ENCODE assay signal across 14 mouse cellular contexts in the genomic region with DNA sequence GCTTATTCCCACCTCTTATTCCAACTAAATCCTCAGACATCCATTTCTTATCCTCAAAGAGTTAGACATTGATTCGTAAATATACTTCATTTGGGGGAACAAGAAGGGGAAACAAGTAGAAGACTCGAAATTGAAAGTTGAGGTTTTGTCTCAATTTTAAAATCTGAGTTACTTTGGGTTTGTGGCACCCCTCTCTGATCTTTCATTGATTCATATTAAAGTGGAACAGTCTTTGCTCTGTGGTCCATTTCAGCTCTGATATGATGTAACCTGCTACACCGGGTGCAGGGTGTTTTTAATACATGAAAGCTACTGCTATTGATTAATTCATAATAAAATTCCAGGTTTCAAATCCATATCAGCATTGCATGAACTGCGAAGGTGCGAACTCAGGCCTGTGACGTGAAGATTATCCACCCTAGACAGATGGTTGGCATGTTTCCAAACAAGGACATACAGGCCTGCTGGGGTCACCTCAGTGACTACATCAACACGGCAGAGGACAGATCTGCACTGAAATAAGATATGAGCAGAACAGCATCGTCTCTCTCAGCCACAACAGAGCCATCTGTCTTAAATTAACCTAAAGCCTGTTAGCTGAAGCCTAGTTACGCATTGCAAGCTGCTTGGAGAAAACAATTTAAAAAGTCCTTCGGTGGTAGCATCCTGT.
DNase-seq lines count a peak whose midpoint lies in the region; ATAC-seq and TF ChIP-seq lines count a peak whose summit lies in the region.
"Had no signal": no experiment of that assay in that cellular context is flagged by ENCODE, and none has a peak within 500 bp of the region (broad histone marks: within the 10 kb centered on the region; RNA-seq: fewer than 3 reads in every experiment).

No protein-coding gene starts in this region.

- no peaks in the 10 kb centered on the region for H3K9me3 ChIP-seq in neural tube, embryonic 15.5 days (replicated peaks)
- no peaks in the 10 kb centered on the region for H3K9me3 ChIP-seq in hindbrain, postnatal 0 days (ENCODE audit: low read length)
- H3K9me3 ChIP-seq in lung, postnatal 0 days (ENCODE audit: low read length): no peaks in the 10 kb centered on the region
- H3K9me3 ChIP-seq: limb, embryonic 15.5 days; neural tube, embryonic 13.5 days had no signal

- no peak for TF ChIP-seq CTCF in hindbrain, postnatal 0 days (IDR thresholded peaks at IDR 0.05; ENCODE audit: low read depth)
- TF ChIP-seq CTCF in lung, postnatal 0 days (IDR thresholded peaks at IDR 0.05): no peak
- no peak for TF ChIP-seq CTCF in left cerebral cortex, adult 2 months (IDR thresholded peaks at IDR 0.05)

- H3K27me3 ChIP-seq in neural tube, embryonic 15.5 days (replicated peaks): no peaks in the 10 kb centered on the region
- H3K27me3 ChIP-seq in hindbrain, postnatal 0 days (ENCODE audit: insufficient read depth, low read length): no peaks in the 10 kb centered on the region
- no peaks in the 10 kb centered on the region for H3K27me3 ChIP-seq in lung, postnatal 0 days (replicated peaks; ENCODE audit: insufficient read depth, low read length)
- H3K27me3 ChIP-seq: limb, embryonic 15.5 days; neural tube, embryonic 13.5 days had no signal

- intact Hi-C loops in gastrocnemius, postnatal 36 days (cut with DNase I): no loop called here
- intact Hi-C loops in left cerebral cortex, adult 2 months (cut with DNase I): no loop called here

- peak; percentile 35; the same call in 1 of the 2 replicates for ATAC-seq in neural tube, embryonic 15.5 days (ENCODE audit: low FRiP score)
- ATAC-seq in hindbrain, postnatal 0 days: peak; percentile 94
- no peak for ATAC-seq in lung, postnatal 0 days

- 62% methylated on average over 10 of the region's 10 CpGs for WGBS in neural tube, embryonic 15.5 days
- WGBS in hindbrain, postnatal 0 days: 49% methylated on average over 10 of the region's 10 CpGs
- WGBS in lung, postnatal 0 days: 50% methylated on average over 10 of the region's 10 CpGs

- no peaks in the 10 kb centered on the region for H3K36me3 ChIP-seq in neural tube, embryonic 15.5 days
- no peaks in the 10 kb centered on the region for H3K36me3 ChIP-seq in hindbrain, postnatal 0 days (ENCODE audit: insufficient read depth, low read length)
- no peaks in the 10 kb centered on the region for H3K36me3 ChIP-seq in lung, postnatal 0 days (ENCODE audit: insufficient read depth, low read length)
- H3K36me3 ChIP-seq: limb, embryonic 15.5 days; neural tube, embryonic 13.5 days had no signal

- no peak overlapping the region for H3K27ac ChIP-seq in neural tube, embryonic 15.5 days (replicated peaks)
- peak overlapping the region; percentile 45; the same call in 1 of the 2 replicates for H3K27ac ChIP-seq in hindbrain, postnatal 0 days
- H3K27ac ChIP-seq in lung, postnatal 0 days (ENCODE audit: low read length): no peak overlapping the region
- no peak overlapping the region for H3K27ac ChIP-seq in left cerebral cortex, adult 2 months
- H3K27ac ChIP-seq: layer of hippocampus, adult 2 months; limb, embryonic 15.5 days; neural tube, embryonic 13.5 days had no signal

- H3K4me3 ChIP-seq in neural tube, embryonic 15.5 days (replicated peaks): no peak overlapping the region
- no peak overlapping the region for H3K4me3 ChIP-seq in hindbrain, postnatal 0 days (ENCODE audit: low read length)
- no peak overlapping the region for H3K4me3 ChIP-seq in lung, postnatal 0 days (ENCODE audit: low read depth, low read length)
- no peak overlapping the region for H3K4me3 ChIP-seq in left cerebral cortex, adult 2 months
- H3K4me3 ChIP-seq: layer of hippocampus, adult 2 months; limb, embryonic 15.5 days; neural tube, embryonic 13.5 days had no signal

- no peak overlapping the region for H3K9ac ChIP-seq in neural tube, embryonic 15.5 days (replicated peaks)
- H3K9ac ChIP-seq in hindbrain, postnatal 0 days (replicated peaks; ENCODE audit: low read length): no peak overlapping the region
- no peak overlapping the region for H3K9ac ChIP-seq in lung, postnatal 0 days (replicated peaks; ENCODE audit: low read depth)
- H3K9ac ChIP-seq: limb, embryonic 15.5 days; neural tube, embryonic 13.5 days had no signal

- H3K4me1 ChIP-seq in neural tube, embryonic 15.5 days: no peaks in the 10 kb centered on the region
- no peaks in the 10 kb centered on the region for H3K4me1 ChIP-seq in hindbrain, postnatal 0 days (ENCODE audit: insufficient read depth, low read length)
- no peaks in the 10 kb centered on the region for H3K4me1 ChIP-seq in lung, postnatal 0 days (ENCODE audit: insufficient read depth, low read depth, low read length)
- H3K4me1 ChIP-seq: limb, embryonic 15.5 days; neural tube, embryonic 13.5 days had no signal

- no peak overlapping the region for H3K4me2 ChIP-seq in neural tube, embryonic 15.5 days
- H3K4me2 ChIP-seq in hindbrain, postnatal 0 days (ENCODE audit: low read depth, low read length): no peak overlapping the region
- no peak overlapping the region for H3K4me2 ChIP-seq in lung, postnatal 0 days (replicated peaks; ENCODE audit: low read depth, low read length)
- H3K4me2 ChIP-seq: limb, embryonic 15.5 days; neural tube, embryonic 13.5 days had no signal

- TF ChIP-seq EP300 in lung, postnatal 0 days (IDR thresholded peaks at IDR 0.05): no peak

- DNase-seq in neural tube, embryonic 10.5 days (ENCODE audit: extremely low spot score, low spot score): no peak
- peak; percentile 8 for DNase-seq in embryo, embryonic 9.5 days (ENCODE audit: extremely low spot score)
- peak; percentile 77 for DNase-seq in hindbrain, postnatal 0 days (ENCODE audit: low spot score)
- no peak for DNase-seq in gastrocnemius, postnatal 36 days
- DNase-seq in lung, postnatal 0 days (ENCODE audit: low spot score): no peak
- DNase-seq in left cerebral cortex, adult 2 months (ENCODE audit: extremely low spot score in 1 of 2, low spot score in 2 of 2): no peak
- DNase-seq: adrenal gland, postnatal 10 days; kidney, adult 11 months; right cerebral cortex, postnatal 4 days; thymus, adult 18-20 months had no signal

Comparison
In these comparisons a context has a peak if more than half of its experiments do, and no peak if none do; other contexts are left out.
1. DNase-seq: peak in embryo, embryonic 9.5 days (single experiment) and hindbrain, postnatal 0 days (single experiment); none in neural tube, embryonic 10.5 days (single experiment), gastrocnemius, postnatal 36 days (0 of 2), lung, postnatal 0 days (single experiment) and left cerebral cortex, adult 2 months (0 of 2).